Mouse (Mus musculus) testis, postnatal 10 days (tissue): Measurements from ENCODE around the gene Tubg2.
"Not testable (repeated sequence)": the region's sequence is repeated elsewhere in the genome, so short reads cannot be mapped to it uniquely, and the experiment has no call there.

Source experiments
- DNase-seq: peaks from one replicate; pipeline ENCODE4 v3.0.0; 2021; ENCODE audit warnings: low spot score

Tubg2 gene

DNA sequence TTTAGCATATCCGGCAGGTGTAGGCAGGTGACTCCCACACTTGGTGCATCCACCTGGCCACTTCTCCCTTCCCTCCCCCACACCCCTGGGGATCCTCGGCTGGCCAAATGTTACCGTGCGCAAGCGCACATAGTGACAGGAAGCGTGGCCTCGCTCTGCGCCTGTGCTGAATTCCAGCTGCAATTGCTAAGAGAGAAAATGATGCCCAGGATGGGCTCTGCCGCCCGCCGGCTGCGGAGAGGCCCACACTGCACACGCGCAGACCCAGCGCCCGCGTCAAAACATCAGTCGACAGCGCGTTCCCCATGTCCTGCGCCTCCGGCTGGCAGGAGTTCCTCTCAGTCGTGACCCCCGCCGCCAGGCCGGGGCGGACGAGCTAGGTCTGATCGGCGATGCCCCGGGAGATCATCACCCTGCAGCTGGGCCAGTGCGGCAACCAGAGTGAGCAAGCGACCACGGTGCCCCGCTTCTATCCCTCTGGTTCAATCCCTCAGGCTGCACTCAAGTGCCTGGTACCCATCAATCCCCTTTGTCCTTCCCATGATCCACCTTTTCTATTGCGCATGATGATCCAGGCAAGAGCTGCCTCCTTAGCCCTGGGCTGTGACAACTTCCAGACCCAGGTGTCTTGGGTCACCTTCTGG is at the start of gene Tubg2:
Gene Tubg2, plus strand, starts transcription at position 180 of the 644 bp plus-strand sequence.
- DNase-seq, result peak; percentile 60

DNA sequence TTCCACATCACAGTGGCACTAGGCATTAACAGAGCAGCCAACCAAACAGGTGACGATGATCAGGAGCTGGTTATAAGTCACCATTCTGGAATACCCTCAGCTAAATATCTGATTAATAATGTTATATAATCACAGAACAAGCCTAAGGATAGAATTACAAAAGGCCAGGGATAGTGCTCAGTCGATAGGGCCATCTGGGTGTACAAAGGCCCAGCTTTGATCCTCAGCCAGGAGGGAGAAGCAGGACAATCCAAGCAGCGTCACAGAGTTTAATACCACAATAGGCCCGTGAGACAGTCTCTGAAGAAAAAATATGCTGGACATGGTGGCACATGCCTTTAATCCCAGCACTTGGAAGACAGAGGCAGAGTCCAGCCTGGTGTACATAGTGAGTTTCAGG is 46.4 kb upstream of the Tubg2 start:
- DNase-seq, result no peak

DNA sequence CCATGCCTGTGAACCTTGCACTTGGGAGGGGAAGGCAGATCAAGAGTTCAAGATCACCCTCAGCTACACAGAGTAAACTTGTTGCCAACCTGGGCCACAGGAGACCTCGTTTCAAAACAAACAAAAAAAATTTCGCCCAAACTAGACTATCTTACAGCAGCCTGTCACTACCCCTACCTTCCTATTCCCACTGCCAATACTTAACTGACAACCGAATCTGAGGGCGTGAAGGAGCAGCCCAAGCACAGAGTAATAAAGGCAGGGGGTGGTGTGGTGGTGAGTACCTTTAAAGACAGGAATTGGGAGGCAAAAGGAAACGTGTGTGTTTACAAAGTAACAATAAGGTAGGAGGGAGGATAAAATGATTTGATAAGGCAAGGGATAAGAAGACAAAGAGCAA is 45.0 kb upstream of the Tubg2 start:
- no peak for DNase-seq

DNA sequence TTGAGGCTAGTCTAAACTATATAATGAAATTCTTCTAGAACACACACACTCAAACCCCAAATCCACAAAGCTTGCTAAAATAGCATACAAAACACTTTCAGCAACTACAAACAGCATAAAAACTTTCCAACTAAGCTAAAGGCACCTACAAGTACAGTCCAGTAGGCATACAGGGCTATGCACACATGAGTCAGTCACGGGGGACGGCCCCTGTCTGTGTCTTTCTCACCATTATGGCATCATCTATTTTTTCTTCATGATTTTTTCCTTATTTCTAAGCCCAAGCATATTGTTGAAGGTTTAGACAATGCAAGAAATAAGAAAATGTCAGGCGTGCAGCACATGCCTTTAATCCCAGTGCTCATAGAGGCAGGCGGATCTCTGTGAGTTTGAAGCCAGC is 44.5 kb upstream of the Tubg2 start:
- no peak for DNase-seq

DNA sequence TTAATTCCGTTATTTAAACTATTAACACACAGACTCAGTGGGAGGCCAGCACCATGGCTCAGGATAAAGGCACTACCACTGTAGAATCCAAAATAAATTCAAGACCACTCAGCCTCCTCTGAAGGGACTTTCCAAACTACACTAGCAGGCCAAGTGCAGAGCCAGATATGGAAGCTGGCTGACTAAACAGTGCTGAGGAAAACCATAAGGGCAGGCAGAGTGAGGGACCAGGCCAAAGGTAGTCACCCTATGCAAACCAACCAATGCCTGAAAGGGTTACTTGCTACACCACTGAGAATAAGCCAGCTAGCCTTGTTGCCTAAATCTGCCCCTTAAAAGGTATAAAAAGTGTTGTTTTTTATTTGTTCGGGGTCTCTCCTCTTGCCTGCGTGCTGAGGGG is 43.5 kb upstream of the Tubg2 start:
- DNase-seq, result no peak

DNA sequence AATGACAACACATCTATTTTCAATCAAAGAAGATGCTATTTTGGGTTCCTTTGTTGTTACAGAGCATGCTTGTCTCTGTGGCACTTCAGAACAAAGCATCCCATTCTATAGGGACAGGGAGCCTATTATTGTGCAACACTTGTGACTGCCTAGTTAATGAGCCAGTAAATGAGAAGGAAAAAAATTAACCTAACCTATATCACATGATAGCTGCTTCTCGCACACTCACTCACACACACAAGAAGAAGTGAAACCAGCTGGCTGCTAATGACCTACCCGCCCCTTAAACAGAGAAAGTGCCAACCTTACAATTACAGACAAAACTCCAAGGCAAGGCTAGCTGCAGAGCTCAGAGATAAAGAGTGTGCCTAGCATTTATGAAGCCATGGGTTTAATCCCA is 40.1 kb upstream of the Tubg2 start:
- DNase-seq, result no peak

DNA sequence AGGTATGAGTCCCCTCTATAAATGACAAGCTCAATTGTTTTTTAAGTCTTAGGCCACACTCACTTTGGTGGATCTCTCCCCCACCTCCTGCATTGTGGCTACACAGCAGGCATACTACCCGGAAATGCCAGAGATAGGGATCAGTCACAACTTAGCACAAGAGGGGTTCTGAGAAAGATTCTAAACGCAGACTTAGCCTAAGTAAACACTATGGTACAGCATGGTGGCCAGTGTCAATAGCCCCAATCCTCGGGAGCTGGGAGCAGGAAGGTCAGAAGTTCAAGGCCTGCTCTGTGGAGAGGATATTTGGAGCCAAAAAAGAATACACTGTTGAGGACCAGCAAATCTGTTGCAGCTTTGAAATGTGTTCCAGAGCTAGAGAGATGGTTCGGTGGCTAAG is 37.6 kb upstream of the Tubg2 start:
- DNase-seq, result no peak

DNA sequence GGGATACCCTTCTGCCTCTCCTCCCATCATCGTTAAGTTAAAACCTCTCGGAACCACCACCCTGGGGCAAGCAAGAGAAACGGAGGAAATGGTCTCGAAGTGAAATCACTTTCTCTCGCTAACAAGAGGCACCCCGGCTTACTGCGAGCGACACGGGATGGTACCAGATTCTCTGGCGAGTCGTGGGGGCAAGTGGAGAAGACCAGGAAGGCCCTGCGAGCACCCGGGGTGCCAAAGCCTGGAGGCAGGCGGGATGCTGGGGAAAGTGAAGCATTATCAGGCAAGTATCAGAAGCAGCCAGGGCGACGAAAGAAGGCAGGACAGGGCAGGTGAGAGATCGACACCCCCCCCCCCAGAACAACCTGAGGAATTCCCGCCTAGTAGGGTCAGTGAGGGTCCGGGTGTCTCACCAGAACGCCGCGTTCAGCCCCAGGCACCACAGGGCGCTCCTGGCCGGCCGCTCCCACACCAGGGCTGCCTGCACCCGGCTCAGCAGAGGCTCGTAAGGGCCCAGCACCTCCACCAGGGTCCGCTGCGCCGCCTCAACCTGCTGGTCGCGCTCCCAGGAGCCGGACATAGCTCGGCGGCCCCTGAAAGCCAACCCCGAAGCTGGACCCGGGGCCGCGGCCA is 36.5 kb upstream of the Tubg2 start:
- no peak for DNase-seq

DNA sequence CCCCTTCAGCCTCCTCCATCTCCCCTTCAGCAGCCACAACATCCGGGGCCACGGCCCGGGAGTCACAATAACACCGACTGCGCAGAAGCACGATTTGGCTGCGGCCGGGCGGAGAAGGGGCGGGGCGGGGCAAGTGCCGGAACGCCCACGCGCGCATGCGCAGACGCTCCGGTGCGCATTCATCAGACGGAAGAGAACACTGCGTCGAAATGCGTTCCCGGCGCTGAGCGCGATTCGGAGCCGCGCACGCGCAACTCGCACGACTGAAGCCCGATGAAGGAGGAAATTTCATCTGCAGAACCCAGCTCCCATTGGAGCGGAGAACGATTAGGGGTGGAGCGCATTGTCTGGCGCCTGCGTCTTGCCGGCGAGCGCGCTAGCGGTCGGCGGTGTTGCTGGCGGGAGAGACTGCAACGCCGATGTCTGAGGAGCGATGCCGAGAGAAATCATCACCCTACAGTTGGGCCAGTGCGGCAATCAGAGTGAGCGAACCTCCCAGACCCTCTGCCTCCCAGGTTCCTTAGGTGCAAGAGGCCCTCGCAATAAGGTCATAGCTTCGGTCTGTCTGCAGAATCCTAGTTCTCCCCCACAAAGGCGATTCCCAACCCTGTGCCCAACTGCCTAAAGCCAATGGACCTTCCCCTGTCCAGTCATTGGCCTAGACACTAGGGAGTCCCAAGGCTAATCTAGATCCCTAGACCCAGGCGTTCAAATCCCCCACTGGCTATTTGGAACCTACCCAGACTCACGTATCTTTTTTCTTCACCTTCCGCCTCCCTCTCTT is 35.8 kb upstream of the Tubg2 start, which contains the start of the genes Retreg3 and Tubg1:
Gene Retreg3, minus strand, starts transcription at position 133 of the 784 bp plus-strand sequence.
Gene Tubg1, plus strand, starts transcription at position 178 of the 784 bp plus-strand sequence.
- peak; percentile 99 for DNase-seq

DNA sequence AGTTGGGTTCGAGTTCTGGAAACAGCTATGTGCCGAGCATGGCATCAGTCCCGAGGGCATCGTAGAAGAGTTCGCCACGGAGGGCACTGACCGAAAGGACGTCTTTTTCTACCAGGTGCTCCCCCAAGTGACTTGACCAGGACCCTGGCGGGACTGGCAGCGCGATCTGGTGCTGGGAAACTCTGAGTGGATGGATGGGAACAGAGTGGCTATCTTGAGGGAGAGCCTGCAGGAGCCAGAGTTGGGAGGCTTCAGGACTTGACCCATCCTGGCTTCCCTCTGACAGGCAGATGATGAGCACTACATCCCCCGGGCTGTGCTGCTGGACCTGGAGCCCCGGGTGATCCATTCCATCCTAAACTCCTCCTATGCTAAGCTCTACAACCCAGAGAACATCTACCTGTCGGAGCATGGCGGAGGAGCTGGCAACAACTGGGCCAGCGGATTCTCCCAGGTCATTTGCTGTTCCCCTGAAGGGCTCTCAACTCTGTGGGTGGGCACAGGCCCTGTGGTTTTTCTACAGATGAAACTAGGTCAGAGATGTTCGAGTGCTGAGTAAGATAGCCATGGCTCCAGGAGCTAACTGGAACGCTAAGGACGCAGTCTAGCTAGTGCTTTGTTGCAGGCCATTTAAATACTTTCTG is 35.0 kb upstream of the Tubg2 start:
- no peak for DNase-seq

DNA sequence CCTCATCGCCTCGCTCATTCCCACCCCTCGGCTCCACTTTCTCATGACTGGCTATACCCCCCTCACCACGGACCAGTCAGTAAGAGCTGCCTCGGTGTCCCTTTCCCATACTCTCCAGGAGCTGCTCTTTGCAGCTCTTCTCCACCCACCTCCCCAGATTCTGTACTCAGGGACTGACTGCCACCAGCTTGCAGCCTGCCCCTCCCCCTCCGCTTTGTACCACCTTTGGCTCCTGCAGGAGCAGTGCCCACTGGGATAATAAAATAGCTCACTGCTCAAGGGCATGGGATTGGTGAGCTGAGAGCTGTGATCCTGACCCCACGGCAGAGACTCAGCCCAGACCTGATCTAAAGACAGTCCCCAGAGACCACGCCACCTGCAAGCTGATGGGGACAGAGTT is 31.2 kb upstream of the Tubg2 start:
- DNase-seq, result not testable (repeated sequence)

DNA sequence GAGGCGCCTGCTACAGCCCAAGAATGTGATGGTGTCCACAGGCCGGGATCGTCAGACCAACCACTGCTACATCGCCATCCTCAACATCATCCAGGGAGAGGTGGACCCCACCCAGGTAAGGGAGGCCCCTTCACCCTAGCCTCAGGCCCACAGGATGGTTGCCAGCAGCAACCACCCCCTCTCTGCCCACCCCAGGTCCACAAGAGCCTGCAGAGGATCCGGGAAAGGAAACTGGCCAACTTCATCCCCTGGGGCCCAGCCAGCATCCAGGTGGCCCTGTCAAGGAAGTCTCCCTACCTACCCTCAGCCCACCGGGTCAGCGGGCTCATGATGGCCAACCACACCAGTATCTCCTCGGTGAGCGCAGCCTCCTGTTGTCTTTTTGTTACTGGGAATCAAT is 30.7 kb upstream of the Tubg2 start:
- DNase-seq, result not testable (repeated sequence)

DNA sequence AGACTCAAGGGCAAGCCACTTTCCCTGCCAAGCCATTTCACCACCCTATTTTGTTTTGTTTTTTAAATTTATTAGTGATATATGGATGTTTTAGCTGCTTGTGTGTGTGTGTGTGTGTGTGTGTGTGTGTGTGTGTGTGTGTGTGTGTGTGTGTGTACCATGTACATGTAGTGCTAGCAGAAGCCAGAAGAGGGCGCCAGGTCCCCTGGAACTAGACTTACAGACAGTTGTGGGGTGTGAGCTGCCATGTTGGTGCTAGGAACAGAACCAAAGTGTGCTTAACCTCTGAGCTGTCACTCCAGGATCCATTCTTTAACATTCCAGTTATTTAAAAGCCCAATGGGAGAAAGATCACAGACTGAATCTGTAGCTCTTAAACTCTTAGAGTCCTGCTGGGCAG is 28.6 kb upstream of the Tubg2 start:
- DNase-seq, result peak; percentile 68

DNA sequence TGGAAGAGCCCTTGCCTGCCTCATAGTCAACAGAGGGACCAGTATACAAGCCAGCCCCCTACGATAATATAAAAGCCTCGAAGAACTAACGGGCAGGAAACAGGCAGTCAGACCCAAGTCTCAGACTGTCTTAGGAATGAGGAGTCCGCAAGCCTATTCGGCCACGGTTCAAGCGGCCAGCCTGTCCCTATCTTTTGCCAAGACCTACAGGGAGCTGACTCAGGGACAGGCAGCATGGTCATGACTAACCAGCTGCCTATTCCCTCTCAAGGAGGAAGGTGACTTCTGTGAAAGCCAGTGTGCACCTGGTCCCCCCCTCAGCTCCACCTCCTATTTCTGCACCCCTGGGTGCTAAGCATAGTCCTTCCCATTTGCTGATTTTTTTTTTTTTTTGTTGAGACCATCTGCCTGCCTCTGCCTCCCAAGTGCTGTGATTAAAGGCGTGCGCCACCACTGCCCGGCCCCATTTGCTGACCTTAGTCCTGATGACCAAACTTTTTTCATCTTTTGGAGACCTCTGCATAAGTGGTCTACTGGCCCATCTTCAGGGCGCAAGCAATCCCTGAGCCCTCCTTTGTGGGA is 26.6 kb upstream of the Tubg2 start:
- DNase-seq, result no peak

DNA sequence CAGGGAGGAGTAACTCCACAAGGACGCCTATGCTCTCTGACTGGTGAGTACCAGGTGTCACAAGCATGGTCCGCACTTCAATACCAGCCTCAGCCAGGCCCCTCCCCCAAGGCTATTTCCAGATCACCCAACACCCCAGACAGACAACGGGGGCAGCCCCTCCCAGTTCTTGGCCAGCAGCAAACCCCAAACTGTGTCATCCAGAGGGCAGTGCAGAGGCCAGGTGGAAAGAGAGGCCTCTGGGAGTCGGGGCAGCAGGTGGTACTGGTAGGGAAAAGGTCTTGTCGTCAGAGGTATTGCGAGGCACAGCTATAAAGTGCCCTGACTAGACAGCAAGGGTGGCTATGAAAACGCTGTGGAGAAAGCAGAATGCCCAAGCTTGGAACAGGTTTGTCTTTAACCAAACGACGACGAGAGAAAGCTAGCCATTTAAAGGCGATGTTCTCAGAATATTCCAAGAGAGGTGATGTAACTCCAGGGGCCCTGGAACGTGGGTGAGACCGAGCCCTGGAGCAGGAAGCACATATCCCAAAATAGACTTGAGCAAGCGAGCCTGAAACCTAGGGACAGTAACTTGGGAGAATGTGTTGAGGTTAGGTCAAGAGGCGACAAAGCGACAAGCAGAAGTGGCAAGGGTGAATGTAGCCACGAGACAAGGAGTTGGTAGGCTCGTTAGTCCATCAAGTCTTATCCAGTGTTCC is 25.5 kb upstream of the Tubg2 start:
- no peak for DNase-seq

DNA sequence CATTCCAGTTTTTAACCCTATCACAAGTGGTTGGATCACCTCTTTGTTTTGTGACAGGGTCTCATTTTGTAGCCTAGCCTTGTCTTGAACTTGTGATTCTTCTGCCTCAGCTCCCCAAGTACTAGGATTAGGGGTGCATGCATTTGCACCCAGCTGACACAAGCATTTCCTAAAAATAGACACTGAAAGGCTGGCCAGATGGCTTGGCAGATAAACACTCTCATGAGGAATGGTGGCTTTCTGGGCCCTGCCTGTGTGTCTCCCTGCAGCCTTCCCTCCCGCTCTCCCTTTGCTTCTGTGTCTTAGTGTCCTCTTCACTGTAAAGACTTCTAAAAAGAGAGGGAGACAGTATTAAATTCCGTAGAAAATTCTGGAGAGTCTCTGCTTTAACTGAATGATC is 24.5 kb upstream of the Tubg2 start:
- DNase-seq, result no peak

DNA sequence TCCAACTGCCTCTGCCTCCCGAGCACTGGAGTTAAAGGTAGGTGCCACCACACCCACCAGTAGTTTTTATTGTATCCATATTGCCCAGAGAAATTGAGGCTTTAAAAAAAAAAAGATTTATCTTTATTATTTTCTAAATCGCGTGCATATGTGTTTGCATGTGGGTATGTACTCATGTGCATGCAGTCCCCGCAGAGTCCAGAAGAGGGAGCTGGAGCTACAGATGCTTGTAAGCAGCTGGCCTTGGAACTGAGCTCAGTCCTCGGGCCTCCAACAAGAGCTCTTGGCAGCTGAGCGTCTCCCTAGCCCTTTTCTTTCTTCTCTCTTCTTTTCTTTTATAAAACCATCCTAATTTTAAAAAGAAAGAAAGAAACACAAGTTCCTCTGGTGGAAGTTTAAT is 24.0 kb upstream of the Tubg2 start:
- peak; percentile 70 for DNase-seq

DNA sequence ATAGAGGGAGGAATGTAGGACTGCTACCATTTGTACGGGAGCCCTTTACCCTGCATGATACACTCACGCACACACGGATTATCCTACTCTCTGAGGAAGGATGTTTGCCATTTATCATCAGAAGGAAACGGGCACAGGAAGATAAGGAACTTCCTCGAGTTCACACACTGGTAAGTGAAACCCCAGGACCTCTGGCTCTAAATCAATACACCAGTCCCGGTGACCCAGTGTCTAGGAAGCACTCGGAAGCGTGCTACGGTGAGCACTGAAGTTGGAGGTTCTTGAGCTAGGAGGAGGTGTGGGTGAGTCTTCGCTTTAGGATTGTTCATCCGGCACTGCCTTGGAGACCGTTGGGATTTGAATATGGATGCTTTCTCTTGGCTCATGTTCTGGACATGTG is 22.7 kb upstream of the Tubg2 start:
- no peak for DNase-seq

DNA sequence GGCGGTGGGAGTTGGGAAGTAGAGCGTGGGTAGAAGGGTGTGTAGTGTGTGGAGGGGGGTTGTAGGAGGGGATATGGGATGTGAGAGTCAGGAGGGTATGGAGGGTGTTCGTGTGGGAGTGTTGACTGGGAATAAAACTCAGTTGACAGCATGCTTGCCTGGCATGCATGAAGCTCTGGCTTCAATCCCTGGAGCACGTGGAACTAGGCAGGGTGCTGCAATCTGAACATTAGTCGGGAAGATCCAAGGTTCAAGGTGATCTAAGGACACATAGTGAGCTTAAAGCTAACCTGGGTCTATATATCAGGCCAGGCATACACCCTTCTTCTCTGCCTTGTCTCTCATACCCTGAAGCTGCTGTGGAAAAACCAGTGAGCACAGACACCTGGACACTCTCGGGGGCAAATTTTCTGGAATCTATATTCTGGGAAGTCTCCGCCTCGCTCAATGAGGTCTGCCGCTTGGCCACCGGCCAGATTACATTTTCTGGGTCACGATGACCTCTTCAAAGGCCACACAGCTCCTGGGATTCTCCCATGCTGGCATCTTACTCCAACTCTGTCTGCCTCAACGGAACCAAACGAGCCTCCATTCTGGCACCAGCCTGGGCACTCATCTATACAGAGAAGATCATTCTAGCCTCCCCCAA is 21.4 kb upstream of the Tubg2 start:
- DNase-seq, result peak; percentile 61

DNA sequence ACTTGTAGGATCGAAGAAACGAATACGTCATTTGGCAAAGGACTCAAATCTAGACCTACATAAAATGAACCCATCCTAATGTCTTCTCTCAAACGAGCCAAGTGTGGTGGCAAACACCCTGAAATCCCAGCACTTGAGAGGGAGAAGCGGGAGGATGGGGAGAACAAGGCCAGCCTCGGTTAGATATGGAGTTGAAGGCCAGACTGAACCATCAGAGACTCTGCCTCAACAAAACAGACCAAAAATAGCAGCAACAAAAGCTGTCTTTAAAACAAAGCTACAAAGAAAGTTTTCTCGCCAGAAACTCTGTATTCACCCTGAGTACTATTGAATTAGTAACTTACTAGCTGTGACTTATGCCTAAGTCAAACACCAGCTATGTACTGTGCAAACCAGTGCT is 18.7 kb upstream of the Tubg2 start:
- no peak for DNase-seq

DNA sequence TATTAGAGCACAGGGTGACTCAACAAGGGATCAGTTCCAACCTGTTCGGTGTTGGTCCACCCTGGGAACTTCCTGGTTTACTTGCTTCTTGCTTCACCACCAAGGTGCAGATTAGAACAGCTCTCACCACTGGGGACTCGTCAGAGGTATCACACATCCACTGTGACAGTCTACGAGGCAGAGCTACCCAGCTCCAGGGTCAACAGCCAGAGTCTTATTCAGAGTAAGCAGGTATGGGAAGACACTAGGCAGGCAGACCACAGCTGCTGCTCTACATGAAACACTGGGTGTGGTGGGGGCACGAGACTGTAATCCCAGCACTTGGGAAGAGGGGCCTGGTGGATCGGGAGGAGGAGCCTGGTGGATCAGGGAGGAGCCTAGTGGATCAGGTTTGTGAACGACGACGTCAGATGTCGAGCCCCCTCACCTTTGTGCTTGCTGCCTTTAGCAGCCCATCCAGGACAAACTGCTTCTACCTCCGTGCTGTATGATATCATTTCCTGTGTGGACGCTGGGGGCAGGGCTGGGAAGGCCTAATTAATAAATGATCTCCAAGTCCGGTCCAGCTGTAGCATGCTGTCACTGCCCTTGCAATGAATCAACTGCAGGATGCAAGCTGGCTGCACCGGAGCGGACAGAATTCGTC is 17.0 kb upstream of the Tubg2 start:
- DNase-seq, result peak; percentile 51
